Mouse (Mus musculus): ENCODE measurements around the gene Diras2. TPM values are rescaled to one million over a fixed set of nuclear protein-coding genes. Genes with fewer than 3 reads are reported as not detected.

Diras2 gene
- polyA plus RNA-seq, 1 experiment: 0.08 TPM

DNA sequence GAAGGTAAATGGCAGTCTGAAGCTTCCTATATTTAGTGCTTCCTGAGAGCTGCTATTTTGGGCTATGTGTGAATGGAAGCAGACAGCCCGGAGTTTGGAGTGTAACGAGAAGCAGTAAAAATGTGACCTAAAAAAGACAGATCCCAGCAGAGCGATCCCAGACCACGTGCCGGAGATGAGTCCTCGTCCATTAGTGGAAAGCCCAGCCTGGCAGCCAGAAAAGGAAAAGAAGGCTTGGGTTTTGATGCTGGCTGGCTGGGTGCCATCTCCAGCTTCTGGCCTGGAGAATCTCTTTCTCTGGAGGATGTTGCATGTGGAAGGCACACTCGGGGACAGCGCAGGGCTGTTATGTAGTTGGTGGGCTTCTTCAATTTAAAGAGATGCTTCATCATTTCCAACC, 29.4 kb downstream of the Diras2 start:
- TF ChIP-seq CTCF (conservative IDR thresholded peaks at IDR 0.05; ENCODE audit: insufficient read depth, insufficient read length, low read depth, low read length): no peak
- no peak for TF ChIP-seq POLR2A (IDR thresholded peaks at IDR 0.05; ENCODE audit: low read depth, low read length)
- H3K27me3 ChIP-seq (replicated peaks; ENCODE audit: control insufficient read depth, insufficient read depth, low read length): no peaks in the 10 kb centered on the region
- H3K36me3 ChIP-seq (ENCODE audit: control insufficient read depth, insufficient read depth, low read length): no peaks in the 10 kb centered on the region
- H3K27ac ChIP-seq (ENCODE audit: insufficient read depth, low read depth, low read length): no peak overlapping the region
- no peak for DNase-seq
- H3K4me1 ChIP-seq (ENCODE audit: control insufficient read depth, insufficient read depth, low read length): no peaks in the 10 kb centered on the region
- 35% methylated on average over 8 of the region's 8 CpGs for WGBS
- no peak overlapping the region for H3K4me3 ChIP-seq (ENCODE audit: insufficient read depth, low read depth, low read length)

DNA sequence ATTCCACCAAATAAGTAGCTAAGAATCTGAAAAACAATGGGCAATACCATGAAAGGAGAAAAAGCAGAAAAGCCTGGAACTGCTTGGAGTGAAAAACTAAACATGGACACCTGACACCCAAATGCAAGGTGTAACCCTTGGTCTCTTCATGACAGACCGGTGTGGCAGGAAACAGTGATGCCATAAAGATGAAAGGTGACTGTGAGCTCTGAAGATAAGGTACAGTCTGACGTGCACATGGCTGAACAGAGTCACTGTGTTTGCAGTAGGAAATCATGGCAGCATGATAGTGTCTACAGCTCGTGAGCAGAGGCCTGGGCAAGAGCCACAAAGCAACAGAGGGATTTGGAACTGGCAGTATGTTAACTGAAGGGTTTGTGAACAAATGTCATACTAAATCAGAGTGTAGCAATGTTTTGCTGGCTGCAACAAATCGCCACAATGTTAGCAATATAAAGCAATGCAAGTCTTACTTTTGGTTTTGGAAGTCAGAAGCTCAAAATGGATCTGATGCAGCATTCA, 34.0 kb downstream of the Diras2 start:
- Histone ChIP-seq H3K36me3 (ENCODE audit: control insufficient read depth, insufficient read depth, low read length) (no peaks in the 10 kb centered on the region), H3K4me3 (ENCODE audit: insufficient read depth, low read depth, low read length) (no peak overlapping the region), H3K27me3 (replicated peaks; ENCODE audit: control insufficient read depth, insufficient read depth, low read length) (no peaks in the 10 kb centered on the region), H3K27ac (ENCODE audit: insufficient read depth, low read depth, low read length) (no peak overlapping the region), H3K4me1 (ENCODE audit: control insufficient read depth, insufficient read depth, low read length) (no peaks in the 10 kb centered on the region)
- DNase-seq: no peak
- TF ChIP-seq CTCF (conservative IDR thresholded peaks at IDR 0.05; ENCODE audit: insufficient read depth, insufficient read length, low read depth, low read length) (no peak), POLR2A (IDR thresholded peaks at IDR 0.05; ENCODE audit: low read depth, low read length) (no peak)
- WGBS: 53% methylated on average over 4 of the region's 4 CpGs

DNA sequence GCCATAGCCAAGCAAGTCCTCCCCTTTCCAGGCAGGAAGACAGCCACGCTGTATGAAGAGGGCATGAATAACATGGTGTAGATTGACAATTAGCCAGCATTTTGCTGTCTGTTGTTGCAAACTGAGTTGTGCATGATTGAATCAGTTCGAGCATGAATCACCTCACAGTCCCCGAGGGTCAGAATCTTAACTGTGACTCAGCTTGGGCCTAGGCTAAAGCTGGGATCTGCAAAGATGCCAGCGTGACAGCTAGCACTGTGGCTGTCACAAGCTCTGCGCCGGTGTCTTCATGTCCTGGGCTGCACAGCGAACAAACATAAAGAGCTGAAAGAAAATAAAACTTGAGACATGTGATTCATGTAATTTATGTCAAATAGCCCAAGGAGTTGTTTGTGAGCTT, 42.3 kb downstream of the Diras2 start:
- WGBS: 83% methylated on average over 7 of the region's 7 CpGs
- no peaks in the 10 kb centered on the region for H3K27me3 ChIP-seq (replicated peaks; ENCODE audit: control insufficient read depth, insufficient read depth, low read length)
- DNase-seq: no peak
- no peak for TF ChIP-seq POLR2A (IDR thresholded peaks at IDR 0.05; ENCODE audit: low read depth, low read length)
- TF ChIP-seq CTCF (conservative IDR thresholded peaks at IDR 0.05; ENCODE audit: insufficient read depth, insufficient read length, low read depth, low read length): no peak
- no peak overlapping the region for H3K27ac ChIP-seq (ENCODE audit: insufficient read depth, low read depth, low read length)
- H3K4me1 ChIP-seq (ENCODE audit: control insufficient read depth, insufficient read depth, low read length): no peaks in the 10 kb centered on the region
- H3K36me3 ChIP-seq (ENCODE audit: control insufficient read depth, insufficient read depth, low read length): no peaks in the 10 kb centered on the region
- no peak overlapping the region for H3K4me3 ChIP-seq (ENCODE audit: insufficient read depth, low read depth, low read length)

DNA sequence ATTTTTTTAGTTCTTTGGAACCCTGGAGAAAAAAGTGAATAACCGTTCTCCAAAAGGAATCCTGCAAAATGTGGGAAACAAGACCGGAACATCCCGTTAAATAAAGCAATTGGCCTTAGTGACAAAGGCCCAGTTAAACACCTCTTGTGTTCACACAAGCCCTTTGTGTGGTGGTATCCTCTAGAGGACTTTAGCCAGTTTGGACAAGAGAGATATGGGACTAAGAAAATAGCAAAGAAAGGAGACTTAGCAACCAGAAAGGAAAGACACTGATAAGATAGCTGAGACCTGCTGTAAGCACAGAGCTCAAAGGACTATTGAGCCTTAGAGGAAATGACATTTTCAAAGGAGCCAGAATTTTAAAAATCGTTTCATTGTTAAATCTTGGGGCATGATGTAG, 47.0 kb downstream of the Diras2 start:
- Histone ChIP-seq H3K36me3 (ENCODE audit: control insufficient read depth, insufficient read depth, low read length) (no peaks in the 10 kb centered on the region), H3K27ac (ENCODE audit: insufficient read depth, low read depth, low read length) (no peak overlapping the region), H3K4me3 (ENCODE audit: insufficient read depth, low read depth, low read length) (no peak overlapping the region), H3K27me3 (replicated peaks; ENCODE audit: control insufficient read depth, insufficient read depth, low read length) (no peaks in the 10 kb centered on the region), H3K4me1 (ENCODE audit: control insufficient read depth, insufficient read depth, low read length) (no peaks in the 10 kb centered on the region)
- no peak for TF ChIP-seq CTCF (conservative IDR thresholded peaks at IDR 0.05; ENCODE audit: insufficient read depth, insufficient read length, low read depth, low read length)
- TF ChIP-seq POLR2A (IDR thresholded peaks at IDR 0.05; ENCODE audit: low read depth, low read length): no peak
- DNase-seq: no peak
- WGBS: 79% methylated on average over 4 of the region's 4 CpGs

DNA sequence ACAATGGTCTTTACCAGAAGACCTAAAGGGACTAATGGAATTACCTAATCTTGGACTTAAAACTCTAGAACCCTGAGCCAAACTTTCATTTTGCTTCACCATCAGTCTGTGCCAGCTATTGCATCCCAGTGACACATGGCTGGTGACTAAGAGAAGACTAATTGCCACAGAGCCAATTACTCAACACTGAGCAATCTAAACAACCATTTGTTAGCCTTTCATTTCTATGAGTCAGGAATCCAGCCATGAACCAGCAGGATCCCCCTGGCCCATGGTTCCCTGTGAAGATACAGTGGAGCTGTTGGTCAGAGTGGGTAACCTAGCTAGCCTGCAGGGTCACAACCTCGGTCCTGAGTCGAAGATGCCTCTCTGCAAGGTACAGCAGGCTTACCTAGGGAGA, 49.3 kb downstream of the Diras2 start:
- H3K4me1 ChIP-seq (ENCODE audit: control insufficient read depth, insufficient read depth, low read length): no peaks in the 10 kb centered on the region
- DNase-seq: no peak
- no peak overlapping the region for H3K27ac ChIP-seq (ENCODE audit: insufficient read depth, low read depth, low read length)
- no peaks in the 10 kb centered on the region for H3K27me3 ChIP-seq (replicated peaks; ENCODE audit: control insufficient read depth, insufficient read depth, low read length)
- no peak overlapping the region for H3K4me3 ChIP-seq (ENCODE audit: insufficient read depth, low read depth, low read length)
- H3K36me3 ChIP-seq (ENCODE audit: control insufficient read depth, insufficient read depth, low read length): no peaks in the 10 kb centered on the region
- TF ChIP-seq CTCF (conservative IDR thresholded peaks at IDR 0.05; ENCODE audit: insufficient read depth, insufficient read length, low read depth, low read length) (no peak), POLR2A (IDR thresholded peaks at IDR 0.05; ENCODE audit: low read depth, low read length) (no peak)
- 71% methylated on average over 2 of the region's 2 CpGs for WGBS

DNA sequence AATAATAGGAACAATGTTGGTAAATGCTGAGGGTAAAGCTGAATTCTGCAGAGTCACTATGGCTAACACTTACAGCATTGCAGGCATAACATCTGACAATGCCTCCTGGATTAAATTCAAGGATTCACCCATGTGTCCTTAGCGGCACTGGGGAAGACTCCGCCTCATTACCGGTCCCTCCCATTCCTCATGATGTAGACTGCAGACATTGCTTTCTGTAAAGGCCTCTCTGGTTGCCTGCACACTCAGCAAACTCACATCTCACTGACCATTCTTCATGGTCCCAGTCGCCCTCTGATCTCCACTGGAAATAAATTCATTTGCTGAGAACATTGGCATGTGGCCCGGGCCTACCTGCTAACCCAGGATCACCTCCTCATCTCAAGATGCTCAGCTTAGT, 51.9 kb downstream of the Diras2 start:
- no peak overlapping the region for H3K4me3 ChIP-seq (ENCODE audit: insufficient read depth, low read depth, low read length)
- no peak overlapping the region for H3K27ac ChIP-seq (ENCODE audit: insufficient read depth, low read depth, low read length)
- no peaks in the 10 kb centered on the region for H3K27me3 ChIP-seq (replicated peaks; ENCODE audit: control insufficient read depth, insufficient read depth, low read length)
- DNase-seq: no peak
- no peak for TF ChIP-seq CTCF (conservative IDR thresholded peaks at IDR 0.05; ENCODE audit: insufficient read depth, insufficient read length, low read depth, low read length)
- TF ChIP-seq POLR2A (IDR thresholded peaks at IDR 0.05; ENCODE audit: low read depth, low read length): no peak
- WGBS: 92% methylated on average over 5 of the region's 5 CpGs
- no peaks in the 10 kb centered on the region for H3K36me3 ChIP-seq (ENCODE audit: control insufficient read depth, insufficient read depth, low read length)
- H3K4me1 ChIP-seq (ENCODE audit: control insufficient read depth, insufficient read depth, low read length): no peaks in the 10 kb centered on the region

DNA sequence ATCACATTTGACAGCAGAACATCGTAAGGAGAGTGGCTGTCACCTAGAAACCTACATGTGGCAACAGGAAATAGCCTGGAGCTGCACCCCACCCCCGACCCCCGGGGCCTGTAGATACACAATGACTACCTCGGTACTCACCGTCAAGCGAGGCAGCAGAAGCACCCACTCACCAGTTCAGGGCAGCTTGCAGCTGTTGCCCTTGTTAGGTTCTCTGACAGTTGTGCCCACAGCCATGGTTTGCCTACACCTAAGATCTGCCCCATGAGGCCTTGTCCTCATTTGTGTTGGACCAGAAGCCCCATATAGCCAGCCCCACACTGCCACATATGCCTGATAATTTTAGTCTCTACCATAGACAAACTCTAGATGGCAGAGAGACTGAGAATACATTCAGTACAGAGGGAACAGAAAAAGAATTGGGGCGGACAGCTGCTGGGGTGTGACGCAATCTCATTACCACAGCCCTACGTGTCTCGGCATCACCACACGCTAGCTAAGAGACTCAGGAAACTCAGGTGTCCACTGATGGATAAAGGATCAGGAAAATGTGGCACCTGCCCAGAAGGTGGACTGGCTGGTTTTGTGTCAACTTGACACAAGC, 54.0 kb downstream of the Diras2 start:
- Histone ChIP-seq H3K27ac (ENCODE audit: insufficient read depth, low read depth, low read length) (no peak overlapping the region), H3K27me3 (replicated peaks; ENCODE audit: control insufficient read depth, insufficient read depth, low read length) (no peaks in the 10 kb centered on the region), H3K4me1 (ENCODE audit: control insufficient read depth, insufficient read depth, low read length) (no peaks in the 10 kb centered on the region), H3K4me3 (ENCODE audit: insufficient read depth, low read depth, low read length) (no peak overlapping the region), H3K36me3 (ENCODE audit: control insufficient read depth, insufficient read depth, low read length) (no peaks in the 10 kb centered on the region)
- WGBS: 90% methylated on average over 11 of the region's 11 CpGs
- no peak for TF ChIP-seq CTCF (conservative IDR thresholded peaks at IDR 0.05; ENCODE audit: insufficient read depth, insufficient read length, low read depth, low read length)
- no peak for TF ChIP-seq POLR2A (IDR thresholded peaks at IDR 0.05; ENCODE audit: low read depth, low read length)
- DNase-seq: no peak

Data from kidney, adult 2 months (tissue).